Mouse (Mus musculus): Measurements from ENCODE around the gene Phgdh. TPM values are rescaled to one million over a fixed set of nuclear protein-coding genes. Genes with fewer than 3 reads are reported as not detected.

Gene Phgdh
- total and polyA plus RNA-seq, 3 experiments: not detected

DNA sequence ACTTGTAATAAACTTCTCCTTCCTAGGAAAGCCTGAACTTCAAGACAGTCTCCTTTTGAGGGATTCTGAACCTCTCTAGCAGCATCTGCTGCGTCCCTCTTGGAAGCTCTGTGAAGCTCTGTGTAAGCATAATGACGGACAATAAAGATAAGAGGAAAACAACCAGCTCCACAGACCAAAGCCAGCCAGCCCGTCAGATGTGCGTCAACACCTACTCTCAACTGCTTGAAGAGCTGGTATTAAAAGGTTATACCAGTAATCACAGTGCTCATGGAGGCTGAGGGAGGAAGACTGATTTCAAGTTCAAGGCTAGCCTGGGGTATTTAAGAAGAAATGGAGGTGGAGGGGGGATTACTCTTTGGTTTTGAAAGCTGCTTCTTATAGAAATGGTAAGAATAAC lies 60.1 kb downstream of the Phgdh start:
- H3K36me3 ChIP-seq (replicated peaks): no peaks in the 10 kb centered on the region
- no peak overlapping the region for H3K4me3 ChIP-seq (ENCODE audit: low read depth, low read length)
- no peaks in the 10 kb centered on the region for H3K27me3 ChIP-seq (ENCODE audit: insufficient read depth, low read length)
- no peak for ATAC-seq (ENCODE audit: extremely low read depth, insufficient number of reproducible peaks, low FRiP score, poor library complexity, severe bottlenecking)
- peaks cover 61% of the 10 kb centered on the region for H3K9me3 ChIP-seq (replicated peaks)
- DNase-seq (ENCODE audit: low spot score): no peak
- TF ChIP-seq GATA2 (IDR thresholded peaks at IDR 0.05; ENCODE audit: borderline replicate concordance, low read depth, low read length): no peak
- TF ChIP-seq GATA1 (IDR thresholded peaks at IDR 0.05; ENCODE audit: borderline replicate concordance, low read length): no peak
- no peaks in the 10 kb centered on the region for H3K4me1 ChIP-seq (ENCODE audit: insufficient read depth, low read depth, low read length)

DNA sequence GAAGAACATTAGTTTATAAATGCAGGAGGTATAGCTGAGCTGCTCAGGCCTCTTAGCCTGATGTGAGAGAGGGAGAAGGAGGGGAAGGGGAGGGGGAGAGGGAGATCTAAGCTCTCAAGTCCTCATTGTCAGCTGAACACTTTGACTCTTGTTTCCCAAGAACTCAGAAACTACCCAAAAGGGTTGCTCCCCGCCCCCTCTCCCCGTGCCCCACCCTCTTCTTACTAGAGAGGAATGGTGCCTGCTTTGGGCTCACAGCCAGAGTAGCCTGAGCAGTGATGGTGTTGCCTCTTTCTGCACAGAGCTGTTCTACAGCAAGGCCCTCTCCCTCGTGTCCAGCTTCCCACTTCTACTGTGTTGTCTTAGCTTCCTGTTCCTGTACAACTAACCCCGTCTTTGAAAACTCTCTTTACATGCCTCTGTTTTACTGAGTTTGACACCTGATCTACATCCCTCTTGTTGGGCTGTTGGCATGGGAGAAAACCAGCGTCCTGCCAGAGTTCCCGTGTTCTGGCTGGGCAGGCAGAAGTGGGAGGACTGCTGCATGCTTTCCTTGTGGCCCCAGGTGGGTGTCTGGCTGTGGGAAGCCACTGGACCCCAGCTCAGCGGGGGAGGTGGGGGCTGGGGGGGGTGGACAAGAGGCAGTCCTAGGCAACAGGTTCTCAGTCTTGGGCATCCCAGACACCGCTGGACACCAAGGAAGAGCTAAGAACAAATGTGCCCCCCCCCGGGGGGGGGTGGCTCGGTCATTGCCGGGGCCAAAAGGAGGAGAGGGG lies 66.0 kb downstream of the Phgdh start:
- Histone ChIP-seq H3K4me1 (ENCODE audit: insufficient read depth, low read depth, low read length) (no peaks in the 10 kb centered on the region), H3K36me3 (replicated peaks) (no peaks in the 10 kb centered on the region), H3K4me3 (ENCODE audit: low read depth, low read length) (no peak overlapping the region), H3K9me3 (replicated peaks) (peaks cover 38% of the 10 kb centered on the region), H3K27me3 (ENCODE audit: insufficient read depth, low read length) (no peaks in the 10 kb centered on the region)
- no peak for ATAC-seq (ENCODE audit: extremely low read depth, insufficient number of reproducible peaks, low FRiP score, poor library complexity, severe bottlenecking)
- DNase-seq (ENCODE audit: low spot score): no peak
- TF ChIP-seq GATA2 (IDR thresholded peaks at IDR 0.05; ENCODE audit: borderline replicate concordance, low read depth, low read length) (no peak), GATA1 (IDR thresholded peaks at IDR 0.05; ENCODE audit: borderline replicate concordance, low read length) (no peak), POLR2AphosphoS5 (IDR thresholded peaks at IDR 0.05; ENCODE audit: insufficient replicate concordance, low read depth, low read length) (no peak), CTCF (IDR thresholded peaks at IDR 0.05; ENCODE audit: low read depth, low read length) (no peak), TAL1 (conservative IDR thresholded peaks at IDR 0.05; ENCODE audit: low read depth, low read length) (no peak)

DNA sequence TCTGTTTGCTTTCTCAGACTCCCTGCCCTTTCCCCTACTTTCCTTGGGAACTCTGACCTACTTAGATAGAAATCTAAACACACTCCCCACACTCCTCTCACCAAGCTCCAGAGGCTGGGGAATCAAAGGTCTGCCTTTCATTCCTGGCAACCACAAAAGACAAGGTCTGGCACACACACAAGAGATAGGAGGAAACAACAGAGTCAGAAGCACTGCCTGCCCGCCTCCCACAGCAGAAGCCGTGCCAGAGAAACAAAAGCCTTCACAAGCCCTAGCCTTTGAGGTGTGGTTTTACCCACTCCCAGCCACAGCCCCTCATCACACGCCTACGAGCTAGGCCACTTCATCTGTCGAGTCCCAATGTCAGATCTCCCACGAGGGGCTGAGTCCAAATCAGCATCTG lies 72.5 kb downstream of the Phgdh start:
- ATAC-seq (ENCODE audit: extremely low read depth, insufficient number of reproducible peaks, low FRiP score, poor library complexity, severe bottlenecking) (no peak), DNase-seq (ENCODE audit: low spot score) (no peak)
- Histone ChIP-seq H3K9me3 (replicated peaks) (peaks cover 44% of the 10 kb centered on the region), H3K27me3 (ENCODE audit: insufficient read depth, low read length) (no peaks in the 10 kb centered on the region), H3K4me1 (ENCODE audit: insufficient read depth, low read depth, low read length) (no peaks in the 10 kb centered on the region), H3K36me3 (replicated peaks) (no peaks in the 10 kb centered on the region), H3K4me3 (ENCODE audit: low read depth, low read length) (no peak overlapping the region)
- TF ChIP-seq CTCF (IDR thresholded peaks at IDR 0.05; ENCODE audit: low read depth, low read length) (no peak), POLR2AphosphoS5 (IDR thresholded peaks at IDR 0.05; ENCODE audit: insufficient replicate concordance, low read depth, low read length) (no peak), TAL1 (conservative IDR thresholded peaks at IDR 0.05; ENCODE audit: low read depth, low read length) (no peak), GATA2 (IDR thresholded peaks at IDR 0.05; ENCODE audit: borderline replicate concordance, low read depth, low read length) (no peak), GATA1 (IDR thresholded peaks at IDR 0.05; ENCODE audit: borderline replicate concordance, low read length) (no peak)

Other genes with a start within 250 kb of the Phgdh start
- not detected in 2 replicates for gene Adam30, start 179.4 kb downstream of the Phgdh start, total RNA-seq (2014; fragmentation: Nextera tagmentation)
- gene Adam30, start 179.4 kb downstream of the Phgdh start, total RNA-seq (2017): 0.05 and 0.06 TPM in 2 replicates
- gene Adam30, start 179.4 kb downstream of the Phgdh start, polyA plus RNA-seq (2012): not detected in 2 replicates
- gene Reg4, start 117.8 kb downstream of the Phgdh start, total RNA-seq (2014; fragmentation: Nextera tagmentation): not detected in 2 replicates
- gene Reg4, start 117.8 kb downstream of the Phgdh start, total RNA-seq (2017): 0.12 TPM in 1 of 2 replicates, not detected in the other
- gene Reg4, start 117.8 kb downstream of the Phgdh start, polyA plus RNA-seq (2012): not detected in 2 replicates
- gene Hmgcs2, start 59.6 kb downstream of the Phgdh start, total RNA-seq (2014; fragmentation: Nextera tagmentation): not detected in 2 replicates
- gene Hmgcs2, start 59.6 kb downstream of the Phgdh start, total RNA-seq (2017): 0.06 TPM in 1 of 2 replicates, not detected in the other
- gene Hmgcs2, start 59.6 kb downstream of the Phgdh start, polyA plus RNA-seq (2012): not detected in 2 replicates
- gene Zfp697, start 42.5 kb upstream of the Phgdh start, total RNA-seq (2014; fragmentation: Nextera tagmentation): not detected in 2 replicates
- gene Zfp697, start 42.5 kb upstream of the Phgdh start, total RNA-seq (2017): 0.06 and 0.16 TPM in 2 replicates
- not detected in 2 replicates for gene Zfp697, start 42.5 kb upstream of the Phgdh start, polyA plus RNA-seq (2012)
- not detected in 2 replicates for gene Gm4450, start 117.1 kb upstream of the Phgdh start, total RNA-seq (2014; fragmentation: Nextera tagmentation)
- gene Gm4450, start 117.1 kb upstream of the Phgdh start, total RNA-seq (2017): 0.12 TPM in 1 of 2 replicates, not detected in the other
- gene Gm4450, start 117.1 kb upstream of the Phgdh start, polyA plus RNA-seq (2012): not detected in 2 replicates
- not detected in 2 replicates for gene Hsd3b4, start 170.5 kb upstream of the Phgdh start, total RNA-seq (2014; fragmentation: Nextera tagmentation)
- gene Hsd3b4, start 170.5 kb upstream of the Phgdh start, total RNA-seq (2017): 0.05 TPM in 1 of 2 replicates, not detected in the other
- not detected in 2 replicates for gene Hsd3b4, start 170.5 kb upstream of the Phgdh start, polyA plus RNA-seq (2012)
- gene Gm10681, start 248.8 kb upstream of the Phgdh start, total RNA-seq (2014; fragmentation: Nextera tagmentation): not detected in 2 replicates
- 0.05 TPM in 1 of 2 replicates, not detected in the other for gene Gm10681, start 248.8 kb upstream of the Phgdh start, total RNA-seq (2017)
- gene Gm10681, start 248.8 kb upstream of the Phgdh start, polyA plus RNA-seq (2012): not detected in 2 replicates